Mouse (Mus musculus) mesoderm, embryonic 11.5 days (tissue): Measurements from ENCODE around the gene Ccnt2.
A peak's percentile ranks its signal among the peaks of the same experiment; 100 is the strongest.
"Not testable (repeated sequence)": the region's sequence is repeated elsewhere in the genome, so short reads cannot be mapped to it uniquely, and the experiment has no call there.

Experiments used
- DNase-seq: peaks from one replicate; pipeline ENCODE4 v3.0.0-alpha.2; 2012; ENCODE audit warnings: low read depth, low spot score

The Ccnt2 gene

GRCm38 (mm10) chr1:127773803-127774500 is at the start of gene Ccnt2:
Gene Ccnt2, plus strand, starts transcription at chr1:127774164.
- DNase-seq: peak; percentile 100

GRCm38 (mm10) chr1:127729096-127729495 is 44.9 kb upstream of the Ccnt2 start, which contains the start of gene Acmsd:
Gene Acmsd, plus strand, starts transcription at chr1:127729413.
- DNase-seq: no peak

DNA sequence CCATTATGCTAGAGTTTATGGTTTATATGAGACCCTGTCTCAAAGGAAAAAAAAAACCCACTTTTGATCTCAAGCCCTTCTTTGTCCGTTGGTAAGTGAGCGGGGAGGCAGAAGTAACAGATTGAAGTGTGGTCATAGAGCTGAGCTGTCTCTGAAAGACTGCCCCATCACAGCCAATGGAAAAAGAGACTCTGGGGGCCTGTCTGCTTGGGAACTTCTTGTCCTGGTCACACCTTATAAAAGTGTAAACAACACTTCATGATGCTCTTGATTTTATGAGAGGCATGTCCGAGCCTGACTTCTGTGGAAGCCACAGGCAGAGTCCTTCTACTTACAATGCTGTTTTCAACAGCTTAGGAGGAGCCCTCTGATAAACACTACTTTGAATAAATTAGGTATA is 42.9 kb upstream of the Ccnt2 start:
- no peak for DNase-seq

DNA sequence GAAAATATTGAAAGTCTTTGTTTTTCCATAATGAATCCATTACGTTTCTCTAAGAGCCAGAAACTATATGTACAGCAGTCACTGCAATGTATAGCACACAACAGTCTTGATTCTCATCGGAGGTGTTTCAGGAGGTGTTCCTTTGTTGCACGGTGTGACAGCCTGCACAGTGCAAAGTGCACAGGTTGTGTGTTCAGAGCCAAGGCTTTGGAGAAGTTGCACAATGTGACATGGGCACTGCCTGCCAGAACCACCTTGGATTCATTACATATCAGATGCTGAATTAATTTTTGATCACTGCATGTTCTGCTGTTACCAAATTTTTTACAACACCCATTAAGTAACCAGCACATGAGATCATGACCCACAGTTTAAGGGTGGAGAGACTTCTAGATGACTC is 41.5 kb upstream of the Ccnt2 start:
- DNase-seq: no peak

DNA sequence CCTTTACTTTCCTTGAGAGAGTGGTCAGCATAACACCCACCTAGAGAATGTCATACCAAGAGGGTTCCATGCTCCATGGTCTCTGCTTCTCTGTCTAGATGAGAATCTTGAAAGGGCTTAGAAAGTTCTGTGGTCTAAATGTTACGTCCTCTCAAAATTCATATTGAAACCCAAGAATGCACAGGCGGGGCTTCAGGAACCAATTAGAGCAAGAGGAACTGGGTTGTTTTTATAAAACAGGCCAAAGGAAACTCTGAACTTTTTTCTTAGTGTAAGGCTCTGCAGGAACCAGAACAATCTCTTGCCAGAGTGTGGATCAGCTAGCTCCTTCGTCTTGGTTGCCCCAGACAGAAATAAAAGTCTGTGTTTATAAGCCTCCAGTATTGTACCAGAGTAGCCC is 41.1 kb upstream of the Ccnt2 start:
- DNase-seq: no peak

DNA sequence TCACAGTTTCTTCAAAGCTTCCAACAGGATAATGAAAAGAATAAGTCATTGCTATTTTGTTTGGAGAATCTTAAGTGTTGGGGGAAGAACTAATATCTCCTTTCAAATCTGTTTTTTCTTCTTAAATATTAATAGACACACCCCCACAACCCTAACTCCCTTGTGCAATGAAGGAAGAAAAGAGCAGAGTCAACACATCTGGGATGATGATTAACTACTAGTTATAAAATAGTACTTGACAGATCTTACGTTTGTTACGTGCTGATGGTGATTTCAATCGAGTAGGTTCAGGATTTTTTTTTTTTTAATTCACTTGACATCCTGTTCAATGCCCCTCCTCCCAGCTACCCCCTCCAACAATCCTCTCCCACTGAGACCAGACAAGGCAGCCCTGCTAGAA is 38.6 kb upstream of the Ccnt2 start:
- DNase-seq: no peak

GRCm38 (mm10) chr1:127750401-127751102 is 23.4 kb upstream of the Ccnt2 start:
- no peak for DNase-seq

DNA sequence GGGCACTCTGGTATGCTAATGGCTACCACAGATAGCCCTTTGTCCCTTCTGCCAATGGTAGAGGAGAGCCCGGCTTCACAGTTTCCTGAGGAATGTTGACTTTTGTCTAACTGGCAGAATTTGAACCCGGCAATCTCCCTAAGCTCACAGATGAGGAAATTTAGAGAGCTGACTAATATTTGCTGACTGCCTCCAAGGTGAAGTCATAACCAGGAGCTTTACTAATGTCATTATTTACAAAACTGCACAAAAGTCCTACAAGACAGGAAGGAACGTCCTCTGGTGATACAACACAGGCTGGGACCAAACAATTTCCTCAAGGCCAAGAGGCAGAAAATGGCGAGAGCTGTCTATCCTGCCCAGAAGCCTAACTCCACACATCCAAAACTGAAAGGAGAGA is 18.2 kb upstream of the Ccnt2 start:
- DNase-seq: no peak

DNA sequence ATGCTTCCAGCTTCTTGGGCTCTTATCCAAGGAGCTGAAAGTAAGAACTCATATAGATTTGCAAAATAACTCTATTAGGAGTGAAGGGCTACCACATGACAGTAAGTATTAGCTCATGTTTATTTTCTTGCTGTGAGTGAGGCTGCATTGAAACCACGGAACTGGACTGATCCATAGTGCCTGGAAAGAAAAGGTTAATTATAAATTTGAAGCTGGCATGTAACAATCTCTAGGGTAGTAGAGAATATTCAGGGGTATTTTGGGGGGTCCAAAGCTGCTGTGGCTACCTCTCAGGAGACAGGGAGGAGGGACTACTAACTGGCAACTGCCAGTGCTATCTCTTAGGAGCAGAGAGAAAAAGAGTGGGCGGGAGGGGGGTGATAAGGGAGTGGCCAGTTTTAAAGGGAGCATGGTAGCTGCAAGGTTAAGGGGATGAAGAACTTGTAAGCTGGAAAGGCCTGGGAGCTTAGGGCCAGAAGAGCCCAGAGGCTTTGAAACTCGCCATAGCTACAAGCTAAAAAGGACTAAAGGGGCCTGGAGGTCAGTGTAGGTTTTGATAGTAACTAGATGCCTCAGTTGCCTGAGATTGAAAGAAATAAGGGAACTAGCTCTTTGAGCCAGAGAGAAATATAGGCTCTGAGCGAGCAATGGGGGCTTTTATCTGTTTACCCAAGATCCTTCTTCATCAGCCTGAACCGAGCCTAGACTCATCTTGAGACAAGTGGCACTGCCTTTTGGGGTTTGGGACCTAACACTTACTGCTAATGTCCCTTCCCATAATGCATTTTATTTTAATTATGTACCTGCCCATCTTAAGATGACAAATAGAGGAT is 17.4 kb upstream of the Ccnt2 start:
- DNase-seq: no peak

GRCm38 (mm10) chr1:127757164-127757545 is 16.8 kb upstream of the Ccnt2 start:
- DNase-seq: not testable (repeated sequence)

GRCm38 (mm10) chr1:127765468-127765867 is 8.5 kb upstream of the Ccnt2 start:
- DNase-seq: peak; percentile 23

- no peak for DNase-seq
These were observed 7.2 kb upstream of the Ccnt2 start for GRCm38 (mm10) chr1:127766741-127767140.

DNA sequence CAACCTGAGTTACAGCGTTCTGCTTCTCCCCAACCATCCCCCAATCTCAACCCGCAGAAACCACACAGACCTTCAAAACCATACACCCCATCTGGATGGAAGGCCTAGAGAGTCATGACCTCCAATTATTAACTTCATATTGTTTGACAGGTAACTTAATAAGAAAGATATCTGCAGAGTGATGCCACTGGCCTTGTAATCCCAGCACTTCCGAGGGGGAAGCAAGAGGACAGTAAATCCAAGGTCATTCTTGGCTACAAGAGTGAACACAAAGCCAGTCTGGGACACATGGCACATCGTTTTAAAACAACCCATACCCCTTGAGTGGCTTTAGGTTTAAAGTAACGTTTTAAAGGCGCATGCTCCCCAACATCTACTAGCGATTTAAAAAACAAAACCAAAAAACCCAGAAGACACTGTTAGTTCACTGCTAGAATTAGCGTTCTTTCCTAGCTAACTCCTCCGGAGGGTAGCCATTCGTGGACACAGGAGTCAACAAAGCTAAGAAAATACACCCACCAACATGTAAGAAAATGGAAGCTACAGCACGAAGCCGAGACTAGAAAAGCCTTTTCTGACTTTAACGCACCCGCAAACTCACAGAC is 664 bp upstream of the Ccnt2 start:
- no peak for DNase-seq

DNA sequence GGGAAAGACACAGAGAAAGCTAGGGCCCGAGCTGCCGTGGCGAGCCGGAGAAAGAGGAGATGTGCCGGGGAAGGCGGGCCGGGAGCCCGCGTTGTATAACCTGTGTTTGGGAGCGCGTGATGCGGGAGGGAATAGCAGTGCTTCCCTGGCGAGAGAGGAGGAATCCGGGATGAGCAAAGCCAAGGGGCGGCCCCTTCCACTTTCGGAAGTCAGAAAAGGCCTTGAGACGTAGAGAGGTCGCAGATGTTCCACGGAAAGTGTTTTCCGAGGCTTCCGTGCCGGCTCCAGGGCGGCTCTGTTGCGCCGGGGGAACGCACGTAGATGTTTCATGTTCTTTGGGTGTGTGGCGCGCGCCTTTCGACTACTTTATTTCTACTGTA is 527 bp downstream of the Ccnt2 start:
- no peak for DNase-seq

- DNase-seq: no peak
These were observed 1.3 kb downstream of the Ccnt2 start for GRCm38 (mm10) chr1:127775206-127775720.

DNA sequence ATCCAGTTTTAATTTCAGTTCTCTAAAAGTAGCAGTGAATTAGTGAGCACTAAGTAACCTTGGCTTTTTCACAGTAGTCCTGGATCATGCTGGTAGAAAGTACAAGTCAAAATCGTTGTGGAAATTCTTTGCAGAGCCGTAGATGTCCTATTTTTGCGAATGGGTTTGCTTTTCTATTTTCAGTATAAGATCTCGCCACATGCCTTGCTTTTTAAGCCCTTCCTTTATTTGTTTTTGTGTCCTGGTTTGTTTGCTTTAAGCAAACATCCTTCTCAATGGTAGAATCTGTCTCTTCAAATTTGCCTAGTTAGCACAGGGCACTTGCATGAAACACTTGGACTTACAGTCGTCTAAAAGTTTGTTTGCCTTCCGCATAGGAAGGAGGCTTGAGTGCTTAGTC is 2.3 kb downstream of the Ccnt2 start:
- DNase-seq: no peak

DNA sequence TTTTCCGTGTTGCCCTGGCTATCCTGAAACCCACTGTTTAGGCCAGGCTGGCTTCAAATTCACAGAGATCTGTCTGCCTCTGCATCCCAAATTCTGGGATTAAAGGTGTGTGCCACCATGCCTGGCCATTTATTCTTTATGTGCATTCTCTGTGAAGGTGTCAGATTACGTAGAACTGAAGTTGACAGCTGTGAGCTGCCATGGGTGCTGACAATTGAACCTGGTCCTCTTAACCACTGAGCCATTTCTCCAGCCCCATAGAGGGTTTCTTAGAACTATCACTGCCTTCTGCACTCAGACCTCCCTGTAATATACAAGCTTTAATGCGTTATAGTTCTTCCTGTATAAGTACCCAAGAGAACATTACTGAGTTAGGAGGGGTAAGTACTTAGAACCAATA is 4.6 kb downstream of the Ccnt2 start:
- DNase-seq: no peak

- no peak for DNase-seq
These were observed 6.2 kb downstream of the Ccnt2 start for GRCm38 (mm10) chr1:127780142-127780541.

GRCm38 (mm10) chr1:127780849-127781248 is 6.9 kb downstream of the Ccnt2 start:
- DNase-seq: no peak

- DNase-seq: no peak
These were observed 9.9 kb downstream of the Ccnt2 start for GRCm38 (mm10) chr1:127783862-127784261.

GRCm38 (mm10) chr1:127785882-127786281 is 11.9 kb downstream of the Ccnt2 start:
- DNase-seq: no peak

DNA sequence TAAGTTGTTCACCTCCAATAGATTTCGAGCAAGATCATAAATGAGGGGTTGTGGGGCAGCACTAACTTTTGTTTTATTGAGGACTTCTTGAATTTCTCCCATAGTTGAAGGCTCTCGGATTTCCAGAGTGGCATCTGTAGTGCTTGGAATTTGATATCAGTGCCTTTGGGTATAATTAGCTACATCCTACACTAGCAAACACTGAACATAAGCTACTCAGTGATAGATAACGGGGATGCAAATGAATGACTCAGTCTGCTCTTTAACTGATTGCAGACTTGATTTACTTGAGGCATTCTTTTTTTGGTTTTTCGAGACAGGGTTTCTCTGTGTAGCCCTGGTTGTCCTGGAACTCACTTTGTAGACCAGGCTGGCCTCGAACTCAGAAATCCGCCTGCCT is 15.0 kb downstream of the Ccnt2 start:
- DNase-seq: no peak
